Mouse (Mus musculus): ENCODE measurements around the gene Slc6a19. TPM values are rescaled to one million over a fixed set of nuclear protein-coding genes. Genes with fewer than 3 reads are reported as not detected.

Slc6a19 gene
- total RNA-seq, 2 experiments from 2014 or later: 0.20 to 0.26 TPM

DNA sequence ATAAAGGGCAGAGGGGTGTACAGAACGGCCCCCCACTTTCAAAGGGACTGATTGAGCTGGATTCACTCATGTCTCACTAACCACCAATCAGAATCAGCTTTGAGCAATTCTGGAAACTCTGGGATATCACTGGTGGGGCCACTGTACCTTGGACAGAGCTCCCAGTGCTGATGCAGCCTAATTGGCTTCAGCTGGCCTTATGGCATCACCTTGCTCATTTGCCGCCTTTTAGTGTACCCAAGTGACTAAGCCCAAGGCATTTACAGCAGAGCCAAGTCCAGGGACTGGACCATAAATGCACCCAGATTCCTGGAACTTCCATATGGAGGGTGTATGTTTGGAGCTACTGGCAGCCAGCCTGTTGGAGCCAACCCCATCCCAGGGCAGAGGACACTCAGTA lies 45.7 kb downstream of the Slc6a19 start:
- DNase-seq: no peak

DNA sequence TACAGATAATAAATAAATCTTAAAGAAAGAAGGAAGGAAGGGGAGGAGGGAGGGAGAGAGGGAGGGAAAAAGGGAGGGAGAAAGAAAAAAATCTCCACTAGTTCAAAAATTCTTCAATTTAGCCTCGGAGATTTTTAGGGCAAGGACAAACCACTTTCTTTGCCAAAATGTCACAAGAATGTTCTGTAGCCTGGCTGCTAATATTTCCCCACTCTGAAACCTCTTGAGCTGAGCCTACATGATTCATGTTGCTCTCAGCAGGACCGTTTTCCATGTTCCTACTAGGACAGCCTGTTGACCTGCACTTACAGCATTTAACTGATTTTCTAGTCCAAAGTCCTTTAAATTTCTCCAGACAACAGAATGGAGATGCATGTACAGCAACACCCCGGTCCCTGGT lies 49.7 kb downstream of the Slc6a19 start:
- peak in 1 of 2 experiments; percentile 29 for DNase-seq

DNA sequence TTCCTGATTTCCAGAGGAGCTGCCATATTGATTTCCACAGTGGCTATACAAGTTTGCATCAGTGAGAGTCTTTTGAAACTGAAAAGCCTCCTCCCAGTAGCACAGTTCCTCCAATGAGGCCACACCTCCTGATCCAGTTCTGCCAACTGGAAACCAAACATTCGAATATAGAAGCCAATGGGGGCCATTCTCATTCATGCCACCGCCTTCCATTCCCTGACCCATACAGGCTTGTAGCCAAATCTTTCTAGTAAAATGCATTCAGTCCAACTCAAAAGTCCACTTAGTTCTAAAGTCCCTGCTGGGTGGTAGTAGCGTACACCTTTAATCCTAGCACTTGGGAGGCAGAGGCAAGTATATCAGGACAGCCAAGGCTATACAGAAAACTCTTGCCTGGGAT lies 51.4 kb downstream of the Slc6a19 start:
- no peak for DNase-seq

DNA sequence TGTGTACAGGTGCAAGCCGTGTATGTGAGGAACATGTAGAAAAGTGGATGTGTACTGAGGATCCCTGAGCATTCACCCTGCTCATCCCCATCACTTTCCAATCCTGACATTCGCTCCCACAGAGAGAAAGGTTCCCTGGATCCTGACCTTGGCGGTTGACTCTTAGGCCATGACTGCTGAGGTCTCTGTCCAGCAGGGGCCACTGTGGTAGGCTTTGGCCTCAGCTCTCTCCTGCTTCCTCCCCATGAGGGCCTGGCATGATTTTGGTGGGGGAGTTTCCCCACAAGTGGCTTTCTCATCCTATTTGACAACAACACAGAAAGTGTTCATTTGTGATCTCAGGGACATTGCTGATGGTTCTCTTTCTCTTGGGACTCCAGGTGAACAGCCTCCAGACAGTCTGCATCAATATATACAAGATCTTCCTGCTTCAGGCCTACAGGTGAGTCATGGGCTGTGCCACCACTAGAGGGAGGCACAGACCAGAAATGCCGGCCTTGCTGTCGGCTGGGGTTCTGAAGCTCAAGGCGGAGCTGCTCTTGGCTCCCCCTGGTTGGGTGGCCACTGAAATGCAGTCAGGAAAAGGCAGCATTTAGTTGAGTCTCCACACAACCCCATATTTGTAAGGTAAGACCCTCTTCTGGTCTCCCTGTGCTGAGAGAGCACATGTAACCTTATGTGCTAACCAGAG lies 58.1 kb downstream of the Slc6a19 start:
- peak; percentile 60 to 72 for DNase-seq

DNA sequence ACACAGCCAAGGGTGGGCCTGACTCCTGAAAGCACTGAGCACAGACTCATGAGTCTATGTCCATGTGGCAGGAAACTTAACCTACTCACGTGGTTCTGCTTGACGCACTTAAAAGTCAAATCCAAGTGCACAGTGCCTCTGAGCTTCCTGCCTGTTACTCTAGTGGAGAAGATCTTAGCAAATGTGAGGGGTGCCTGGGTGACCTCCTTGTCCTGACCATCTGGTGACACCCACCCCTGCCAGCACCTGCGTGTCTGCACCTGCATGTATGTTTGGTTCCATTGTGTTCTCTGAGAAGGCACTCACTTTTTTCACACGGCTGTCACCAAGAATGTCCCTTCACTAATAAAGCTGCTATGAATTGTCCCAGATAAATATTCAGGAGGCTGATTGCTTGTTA lies 63.4 kb downstream of the Slc6a19 start:
- DNase-seq: no peak

DNA sequence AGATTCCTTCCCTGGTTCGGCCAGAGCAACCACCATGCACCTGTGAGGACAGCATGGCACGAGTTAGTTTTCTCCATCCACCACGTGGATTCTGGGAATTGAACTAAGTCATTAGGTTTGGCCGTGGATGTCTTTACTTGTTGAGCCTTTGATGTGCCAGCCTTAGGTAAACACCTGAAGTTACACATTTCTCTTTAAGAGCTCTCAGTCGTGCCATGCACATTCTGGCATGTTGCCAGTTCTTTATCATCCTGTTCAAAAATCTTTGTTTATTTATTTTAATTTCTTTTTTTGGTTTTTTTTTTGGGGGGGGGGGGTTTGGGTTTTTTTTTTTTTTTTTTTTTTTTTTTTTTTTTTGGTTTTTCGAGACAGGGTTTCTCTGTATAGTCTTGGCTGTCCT lies 66.8 kb downstream of the Slc6a19 start:
- no peak for DNase-seq

DNA sequence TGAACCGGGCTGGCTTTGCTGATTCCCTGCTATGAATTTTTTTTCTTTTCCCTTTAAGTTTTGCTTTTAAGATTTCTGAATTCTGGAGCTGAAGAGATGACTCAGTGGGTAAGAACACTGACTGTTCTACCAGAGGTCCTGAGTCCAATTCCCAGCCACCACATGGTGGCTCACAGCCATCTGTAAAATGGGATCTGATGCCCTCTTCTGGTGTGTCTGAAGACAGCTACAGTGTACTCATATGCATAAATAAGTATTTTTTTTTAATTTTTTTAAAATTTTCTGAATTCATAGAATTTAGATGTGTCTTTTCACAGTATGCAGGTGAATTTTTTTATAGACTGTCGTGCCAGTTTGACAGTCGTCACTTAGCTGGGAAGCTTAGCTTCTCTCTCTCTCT lies 72.8 kb downstream of the Slc6a19 start:
- DNase-seq: no peak

Other genes with a start within 250 kb of the Slc6a19 start
- 10 to 100 TPM; 15.5 to 15.9 TPM for gene Lpcat1, start 237.7 kb downstream of the Slc6a19 start, total RNA-seq (2021)
- gene Slc6a3, start 168.1 kb downstream of the Slc6a19 start, total RNA-seq (2021): not detected
- gene Clptm1l, start 100.9 kb downstream of the Slc6a19 start, total RNA-seq (2021): 100 to 1,000 TPM; 156 to 171 TPM
- 1 to 10 TPM; 4.6 to 7.1 TPM for gene Tert, start 78.0 kb downstream of the Slc6a19 start, total RNA-seq (2021)
- gene Slc6a18, start 26.8 kb downstream of the Slc6a19 start, total RNA-seq (2021): not detected
- 10 to 100 TPM; 35.8 to 36.6 TPM for gene Slc12a7, start 28.2 kb upstream of the Slc6a19 start, total RNA-seq (2021)
- gene Nkd2, start 142.8 kb upstream of the Slc6a19 start, total RNA-seq (2021): 1 to 10 TPM; 1.3 to 1.9 TPM
- 1 to 10 TPM; 1.7 to 1.9 TPM for gene Trip13, start 232.9 kb upstream of the Slc6a19 start, total RNA-seq (2021)
- 10 to 100 TPM; 30.9 to 31.7 TPM for gene Brd9, start 232.9 kb upstream of the Slc6a19 start, total RNA-seq (2021)

Data from adrenal gland, postnatal 36 days (tissue).